Mouse (Mus musculus): ENCODE data around the gene Tox2. TPM values are rescaled to one million over a fixed set of nuclear protein-coding genes. Genes with fewer than 3 reads are reported as not detected.

Gene Tox2
- polyA plus RNA-seq, 1 experiment from 2014 or later = 6.3 TPM

DNA sequence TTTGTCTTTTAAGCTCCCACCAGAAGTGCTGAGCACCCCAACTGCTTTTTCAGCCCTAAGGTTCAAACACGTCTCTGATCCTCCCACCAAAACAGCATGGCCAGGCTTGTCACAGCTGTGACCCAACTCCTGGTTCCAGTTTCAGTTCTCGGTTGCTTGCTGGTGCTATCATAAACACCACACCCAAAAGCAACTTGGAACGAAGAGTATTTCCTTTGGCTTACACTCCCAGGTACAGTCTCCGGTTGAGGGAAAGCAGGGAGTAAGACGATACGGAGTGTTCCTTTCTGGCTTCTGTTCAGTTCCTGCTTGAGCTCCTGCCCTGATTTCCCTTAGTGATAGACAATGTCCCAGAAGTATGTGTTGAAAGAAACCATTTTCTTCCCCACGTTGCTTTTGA lies 26.4 kb upstream of the Tox2 start:
- WGBS = 59% methylated on average over 7 of the region's 7 CpGs
- H3K9me3 ChIP-seq (ENCODE audit: control insufficient read depth, low read length) = no peaks in the 10 kb centered on the region
- DNase-seq (ENCODE audit: low spot score) (no peak), ATAC-seq (replicated peaks; ENCODE audit: low FRiP score, low TSS enrichment, low read depth) (no peak)
- no peak overlapping the region for H3K4me3 ChIP-seq (ENCODE audit: low read depth, low read length)
- H3K36me3 ChIP-seq (ENCODE audit: control insufficient read depth, insufficient read depth, low read length) = no peaks in the 10 kb centered on the region
- no peaks in the 10 kb centered on the region for H3K4me1 ChIP-seq (replicated peaks; ENCODE audit: control insufficient read depth, insufficient read depth, low read length)
- no peak overlapping the region for H3K27ac ChIP-seq (ENCODE audit: low read depth)
- no peaks in the 10 kb centered on the region for H3K27me3 ChIP-seq (replicated peaks; ENCODE audit: control insufficient read depth, insufficient read depth, low read length)
- no peak overlapping the region for H3K9ac ChIP-seq (ENCODE audit: low read length)
- H3K4me2 ChIP-seq (ENCODE audit: low read length) = no peak overlapping the region

DNA sequence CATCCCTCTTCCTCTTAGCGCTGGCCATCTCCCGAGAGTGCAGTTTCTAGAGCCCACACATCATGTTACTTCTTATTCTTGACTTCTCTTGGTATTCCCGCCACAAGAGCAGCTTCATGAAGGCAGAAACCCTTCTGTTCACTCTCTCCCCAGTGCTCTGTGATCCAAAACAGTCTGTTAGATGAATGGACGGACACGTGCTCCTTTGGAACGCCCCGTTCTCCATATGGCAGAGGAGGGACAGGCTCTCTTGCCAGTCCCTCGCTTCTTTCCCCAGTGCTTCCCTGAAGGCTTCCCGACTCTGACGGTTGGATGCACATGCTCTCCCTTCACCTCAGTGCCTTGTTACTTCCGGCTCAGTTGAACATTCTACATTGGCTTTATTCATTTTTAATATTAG lies 15.4 kb upstream of the Tox2 start:
- ATAC-seq (replicated peaks; ENCODE audit: low FRiP score, low TSS enrichment, low read depth) (no peak), DNase-seq (ENCODE audit: low spot score) (no peak)
- no peaks in the 10 kb centered on the region for H3K27me3 ChIP-seq (replicated peaks; ENCODE audit: control insufficient read depth, insufficient read depth, low read length)
- H3K4me1 ChIP-seq (replicated peaks; ENCODE audit: control insufficient read depth, insufficient read depth, low read length) = peaks cover 12% of the 10 kb centered on the region
- H3K4me2 ChIP-seq (ENCODE audit: low read length) = no peak overlapping the region
- H3K9me3 ChIP-seq (ENCODE audit: control insufficient read depth, low read length) = no peaks in the 10 kb centered on the region
- WGBS = 74% methylated on average over 11 of the region's 11 CpGs
- H3K36me3 ChIP-seq (ENCODE audit: control insufficient read depth, insufficient read depth, low read length) = no peaks in the 10 kb centered on the region
- no peak overlapping the region for H3K27ac ChIP-seq (ENCODE audit: low read depth)
- no peak overlapping the region for H3K9ac ChIP-seq (ENCODE audit: low read length)
- H3K4me3 ChIP-seq (ENCODE audit: low read depth, low read length) = no peak overlapping the region

DNA sequence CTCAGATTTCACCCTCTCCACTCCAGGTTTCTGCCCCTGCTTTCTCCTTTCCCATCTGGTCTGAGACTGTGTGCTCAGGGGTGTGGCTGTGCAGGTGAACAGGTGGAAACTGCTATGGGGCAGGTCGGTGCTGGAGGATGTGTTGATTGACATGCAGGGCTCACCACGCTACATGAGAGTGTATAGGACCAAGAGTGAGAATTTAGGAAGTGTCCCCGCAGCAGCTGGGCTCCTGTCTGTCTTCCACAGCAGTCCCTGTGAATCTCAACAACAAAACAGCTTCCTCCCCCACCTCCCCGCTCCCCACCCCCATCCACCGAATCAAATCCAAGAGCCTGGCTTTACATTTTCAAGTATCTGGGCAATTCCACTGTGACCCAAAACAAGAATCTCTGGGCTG lies 13.3 kb upstream of the Tox2 start:
- DNase-seq (ENCODE audit: low spot score) (no peak), ATAC-seq (replicated peaks; ENCODE audit: low FRiP score, low TSS enrichment, low read depth) (peak; percentile 40; the same call in 1 of the 2 replicates)
- Histone ChIP-seq H3K36me3 (ENCODE audit: control insufficient read depth, insufficient read depth, low read length) (no peaks in the 10 kb centered on the region), H3K9ac (ENCODE audit: low read length) (no peak overlapping the region), H3K9me3 (ENCODE audit: control insufficient read depth, low read length) (no peaks in the 10 kb centered on the region), H3K27ac (ENCODE audit: low read depth) (no peak overlapping the region), H3K4me1 (replicated peaks; ENCODE audit: control insufficient read depth, insufficient read depth, low read length) (peaks cover 20% of the 10 kb centered on the region), H3K27me3 (replicated peaks; ENCODE audit: control insufficient read depth, insufficient read depth, low read length) (no peaks in the 10 kb centered on the region), H3K4me2 (ENCODE audit: low read length) (no peak overlapping the region), H3K4me3 (ENCODE audit: low read depth, low read length) (no peak overlapping the region)
- 16% methylated on average over 5 of the region's 5 CpGs for WGBS

DNA sequence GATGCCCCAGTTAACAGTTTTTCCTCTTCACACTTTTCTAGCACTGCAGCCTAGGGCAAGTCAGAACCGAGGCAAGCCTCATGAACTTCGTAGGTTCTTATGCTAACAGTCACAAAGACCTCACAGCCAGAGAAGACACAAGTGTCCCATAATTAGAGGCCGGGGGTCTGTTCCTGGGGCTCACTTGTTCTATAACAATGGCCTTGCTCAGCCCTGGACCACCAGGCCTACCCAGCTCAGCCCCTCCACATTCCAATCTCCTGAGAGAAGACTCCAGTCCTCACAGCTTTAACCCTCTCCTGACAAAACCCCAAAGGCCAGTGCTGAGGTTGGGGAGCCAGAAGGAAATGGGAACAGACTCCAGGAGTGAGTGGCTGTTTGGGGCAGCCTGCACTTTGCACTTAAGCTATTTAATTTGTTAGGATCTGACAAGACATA lies 12.9 kb upstream of the Tox2 start:
- Histone ChIP-seq H3K4me2 (ENCODE audit: low read length) (no peak overlapping the region), H3K27me3 (replicated peaks; ENCODE audit: control insufficient read depth, insufficient read depth, low read length) (no peaks in the 10 kb centered on the region), H3K4me3 (ENCODE audit: low read depth, low read length) (no peak overlapping the region), H3K36me3 (ENCODE audit: control insufficient read depth, insufficient read depth, low read length) (no peaks in the 10 kb centered on the region), H3K4me1 (replicated peaks; ENCODE audit: control insufficient read depth, insufficient read depth, low read length) (peaks cover 22% of the 10 kb centered on the region), H3K9ac (ENCODE audit: low read length) (no peak overlapping the region), H3K9me3 (ENCODE audit: control insufficient read depth, low read length) (no peaks in the 10 kb centered on the region), H3K27ac (ENCODE audit: low read depth) (no peak overlapping the region)
- ATAC-seq (replicated peaks; ENCODE audit: low FRiP score, low TSS enrichment, low read depth) (peak; percentile 80), DNase-seq (ENCODE audit: low spot score) (no peak)
- 15% methylated on average over 3 of the region's 3 CpGs for WGBS

DNA sequence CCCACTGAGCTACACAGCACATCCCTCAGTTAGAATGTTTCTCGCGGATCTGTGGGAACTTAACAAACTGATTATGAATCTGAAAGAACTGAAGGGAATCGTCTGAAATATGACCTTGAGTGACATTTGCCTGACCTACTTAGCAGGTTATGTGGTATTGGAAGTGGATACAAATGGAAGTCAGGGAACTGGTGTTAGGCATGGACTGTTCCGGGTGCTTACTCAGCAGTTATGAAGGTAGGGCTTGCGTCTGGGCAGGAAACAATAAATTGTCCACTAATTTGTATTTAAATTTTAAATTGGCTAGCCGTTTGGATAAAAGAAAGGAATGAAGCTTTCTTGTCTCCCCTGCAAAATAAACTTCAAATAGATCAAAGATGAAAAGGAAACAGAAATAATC lies 10.4 kb upstream of the Tox2 start:
- Histone ChIP-seq H3K9me3 (ENCODE audit: control insufficient read depth, low read length) (no peaks in the 10 kb centered on the region), H3K27me3 (replicated peaks; ENCODE audit: control insufficient read depth, insufficient read depth, low read length) (no peaks in the 10 kb centered on the region), H3K9ac (ENCODE audit: low read length) (no peak overlapping the region), H3K4me1 (replicated peaks; ENCODE audit: control insufficient read depth, insufficient read depth, low read length) (peaks cover 22% of the 10 kb centered on the region), H3K36me3 (ENCODE audit: control insufficient read depth, insufficient read depth, low read length) (no peaks in the 10 kb centered on the region), H3K4me3 (ENCODE audit: low read depth, low read length) (no peak overlapping the region), H3K27ac (ENCODE audit: low read depth) (no peak overlapping the region), H3K4me2 (ENCODE audit: low read length) (no peak overlapping the region)
- no peak for DNase-seq (ENCODE audit: low spot score)
- 74% methylated on average over 6 of the region's 6 CpGs for WGBS
- no peak for ATAC-seq (replicated peaks; ENCODE audit: low FRiP score, low TSS enrichment, low read depth)

DNA sequence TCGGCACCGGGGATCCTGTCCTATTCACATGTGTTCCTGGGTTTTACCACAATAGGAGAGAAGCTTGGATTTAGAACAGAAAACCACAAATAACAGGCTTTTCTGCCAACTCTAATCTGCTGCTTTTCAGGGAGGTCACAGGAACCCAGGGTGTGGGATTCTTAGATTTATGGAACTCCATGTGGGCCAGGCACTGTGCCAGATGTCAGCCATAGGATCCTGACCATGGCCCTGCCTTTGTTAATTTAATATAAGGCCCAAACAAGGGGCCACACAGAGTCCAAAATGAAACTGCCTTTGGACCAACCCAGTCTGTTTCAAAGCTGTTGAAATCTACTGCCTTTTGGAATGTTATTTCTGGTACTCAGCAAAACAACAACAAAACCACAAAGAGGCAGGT lies 8.9 kb upstream of the Tox2 start:
- no peaks in the 10 kb centered on the region for H3K27me3 ChIP-seq (replicated peaks; ENCODE audit: control insufficient read depth, insufficient read depth, low read length)
- no peak overlapping the region for H3K4me3 ChIP-seq (ENCODE audit: low read depth, low read length)
- WGBS = 63% methylated on average over 2 of the region's 2 CpGs
- no peak overlapping the region for H3K4me2 ChIP-seq (ENCODE audit: low read length)
- DNase-seq (ENCODE audit: low spot score) (no peak), ATAC-seq (replicated peaks; ENCODE audit: low FRiP score, low TSS enrichment, low read depth) (no peak)
- no peaks in the 10 kb centered on the region for H3K9me3 ChIP-seq (ENCODE audit: control insufficient read depth, low read length)
- no peak overlapping the region for H3K9ac ChIP-seq (ENCODE audit: low read length)
- no peak overlapping the region for H3K27ac ChIP-seq (ENCODE audit: low read depth)
- H3K4me1 ChIP-seq (replicated peaks; ENCODE audit: control insufficient read depth, insufficient read depth, low read length) = peaks cover 22% of the 10 kb centered on the region
- no peaks in the 10 kb centered on the region for H3K36me3 ChIP-seq (ENCODE audit: control insufficient read depth, insufficient read depth, low read length)

DNA sequence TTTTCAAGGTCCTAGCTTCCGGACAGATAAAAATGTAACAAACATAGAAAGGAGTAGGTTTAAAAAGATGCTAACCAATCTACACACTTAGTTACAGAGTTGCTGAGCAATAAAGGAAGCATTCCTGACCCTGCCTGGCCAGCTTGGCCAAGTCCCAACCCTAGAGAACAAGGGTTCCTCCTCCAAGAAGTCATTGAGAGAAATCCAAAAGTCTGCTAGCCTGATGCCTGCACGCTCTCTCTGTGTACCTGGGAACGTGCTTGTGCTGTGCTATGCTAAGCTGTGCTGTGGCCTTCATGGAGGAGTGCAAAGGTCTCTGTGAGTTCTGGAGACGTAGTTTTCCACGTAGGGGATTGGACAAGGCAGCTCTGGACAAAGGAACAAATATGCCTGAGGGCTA lies 8.4 kb upstream of the Tox2 start:
- no peak overlapping the region for H3K27ac ChIP-seq (ENCODE audit: low read depth)
- WGBS = 67% methylated on average over 5 of the region's 5 CpGs
- H3K9ac ChIP-seq (ENCODE audit: low read length) = no peak overlapping the region
- DNase-seq (ENCODE audit: low spot score) (no peak), ATAC-seq (replicated peaks; ENCODE audit: low FRiP score, low TSS enrichment, low read depth) (no peak)
- no peaks in the 10 kb centered on the region for H3K9me3 ChIP-seq (ENCODE audit: control insufficient read depth, low read length)
- H3K36me3 ChIP-seq (ENCODE audit: control insufficient read depth, insufficient read depth, low read length) = no peaks in the 10 kb centered on the region
- no peaks in the 10 kb centered on the region for H3K27me3 ChIP-seq (replicated peaks; ENCODE audit: control insufficient read depth, insufficient read depth, low read length)
- peaks cover 20% of the 10 kb centered on the region for H3K4me1 ChIP-seq (replicated peaks; ENCODE audit: control insufficient read depth, insufficient read depth, low read length)
- H3K4me2 ChIP-seq (ENCODE audit: low read length) = no peak overlapping the region
- no peak overlapping the region for H3K4me3 ChIP-seq (ENCODE audit: low read depth, low read length)

DNA sequence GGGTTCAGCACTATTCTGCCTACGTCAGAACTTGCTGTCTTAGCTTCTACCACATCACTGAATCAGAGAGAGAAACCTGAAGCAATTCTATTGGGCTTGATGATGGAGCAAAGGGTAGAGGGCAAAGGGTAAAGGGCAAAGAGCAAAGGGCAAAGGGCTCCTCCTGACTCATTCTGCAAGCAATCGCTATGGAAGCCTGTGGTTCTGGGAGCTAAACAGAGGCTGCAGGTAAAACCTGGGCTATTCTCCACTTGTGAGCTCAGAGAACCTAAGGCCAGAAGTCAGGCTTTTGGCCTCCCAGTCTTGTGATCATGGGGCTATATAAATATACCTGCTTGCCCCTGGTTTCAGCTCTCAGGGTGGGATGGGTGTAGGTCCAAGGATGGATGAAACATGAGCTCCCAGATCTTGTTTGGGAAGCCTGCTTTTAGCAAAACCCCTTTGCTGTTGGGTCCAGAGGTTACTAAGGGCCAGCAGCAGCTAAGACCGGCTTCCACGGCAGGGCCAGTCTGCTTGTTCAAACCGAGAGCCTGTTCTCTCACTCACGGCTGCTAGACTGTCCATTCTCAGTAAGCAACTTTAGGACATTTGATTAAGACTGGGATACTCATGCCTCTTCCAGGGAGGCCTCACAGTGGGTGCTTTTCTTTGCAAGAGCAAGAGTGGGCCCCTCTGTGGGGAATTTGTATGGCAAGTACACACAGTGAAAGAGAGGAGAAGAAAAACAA lies 7.7 kb upstream of the Tox2 start:
- Histone ChIP-seq H3K4me2 (ENCODE audit: low read length) (no peak overlapping the region), H3K4me1 (replicated peaks; ENCODE audit: control insufficient read depth, insufficient read depth, low read length) (peaks cover 12% of the 10 kb centered on the region), H3K4me3 (ENCODE audit: low read depth, low read length) (no peak overlapping the region), H3K27ac (ENCODE audit: low read depth) (no peak overlapping the region), H3K27me3 (replicated peaks; ENCODE audit: control insufficient read depth, insufficient read depth, low read length) (no peaks in the 10 kb centered on the region), H3K36me3 (ENCODE audit: control insufficient read depth, insufficient read depth, low read length) (no peaks in the 10 kb centered on the region), H3K9me3 (ENCODE audit: control insufficient read depth, low read length) (no peaks in the 10 kb centered on the region), H3K9ac (ENCODE audit: low read length) (no peak overlapping the region)
- ATAC-seq (replicated peaks; ENCODE audit: low FRiP score, low TSS enrichment, low read depth) (no peak), DNase-seq (ENCODE audit: low spot score) (no peak)
- 57% methylated on average over 6 of the region's 6 CpGs for WGBS

DNA sequence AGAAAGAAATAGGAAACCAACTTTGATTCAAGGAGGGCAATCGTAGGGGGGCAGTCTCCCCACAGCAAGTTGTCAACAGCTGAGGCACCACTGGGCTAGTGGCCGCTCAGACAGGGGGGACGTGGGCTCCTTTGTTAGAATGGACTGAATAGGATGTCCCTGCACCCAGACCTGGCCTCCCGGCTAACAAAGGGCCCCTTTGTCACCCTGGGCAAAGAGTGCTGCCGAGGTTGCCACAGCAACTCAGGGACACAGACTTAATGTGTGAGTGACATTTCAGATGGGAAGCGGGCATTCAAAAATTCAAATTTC lies 7.1 kb upstream of the Tox2 start:
- Histone ChIP-seq H3K9me3 (ENCODE audit: control insufficient read depth, low read length) (no peaks in the 10 kb centered on the region), H3K27ac (ENCODE audit: low read depth) (no peak overlapping the region), H3K4me2 (ENCODE audit: low read length) (no peak overlapping the region), H3K4me3 (ENCODE audit: low read depth, low read length) (no peak overlapping the region), H3K36me3 (ENCODE audit: control insufficient read depth, insufficient read depth, low read length) (no peaks in the 10 kb centered on the region), H3K9ac (ENCODE audit: low read length) (no peak overlapping the region), H3K4me1 (replicated peaks; ENCODE audit: control insufficient read depth, insufficient read depth, low read length) (peaks cover 10% of the 10 kb centered on the region), H3K27me3 (replicated peaks; ENCODE audit: control insufficient read depth, insufficient read depth, low read length) (no peaks in the 10 kb centered on the region)
- WGBS = 52% methylated on average over 6 of the region's 6 CpGs
- DNase-seq (ENCODE audit: low spot score) (no peak), ATAC-seq (replicated peaks; ENCODE audit: low FRiP score, low TSS enrichment, low read depth) (peak; percentile 84)

Measured in intestine, embryonic 14.5 days (tissue).